Mouse (Mus musculus): ENCODE measurements around the gene Zbtb48.
"Not testable (repeated sequence)": the region's sequence is repeated elsewhere in the genome, so short reads cannot be mapped to it uniquely, and the experiment has no call there.

Zbtb48 gene

DNA sequence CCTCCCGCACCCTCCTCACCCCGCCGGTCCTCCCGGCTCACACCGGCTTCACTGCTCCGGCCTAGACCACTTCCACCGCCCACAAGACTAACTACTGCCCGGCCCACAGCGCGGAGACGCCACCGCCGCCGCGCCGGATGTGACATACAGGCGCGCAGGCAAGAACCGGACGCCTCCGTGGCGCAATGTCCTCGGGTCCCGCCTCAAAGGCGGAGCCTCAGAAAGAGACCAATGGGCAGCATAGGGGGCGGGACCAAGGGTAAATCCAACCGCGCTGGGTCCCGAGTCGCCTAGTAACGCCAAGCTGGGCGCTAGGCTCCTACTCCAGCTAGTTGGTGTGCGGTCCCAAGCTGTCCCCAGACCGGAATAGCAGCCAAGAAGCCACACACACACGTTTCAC is at the start of gene Zbtb48:
Zbtb48 (minus strand) TSS at position 148 of the 400 bp plus-strand sequence.
- in situ Hi-C loops (cut with MboI; ENCODE audit: low sequenced_read_pairs): no loop called here

DNA sequence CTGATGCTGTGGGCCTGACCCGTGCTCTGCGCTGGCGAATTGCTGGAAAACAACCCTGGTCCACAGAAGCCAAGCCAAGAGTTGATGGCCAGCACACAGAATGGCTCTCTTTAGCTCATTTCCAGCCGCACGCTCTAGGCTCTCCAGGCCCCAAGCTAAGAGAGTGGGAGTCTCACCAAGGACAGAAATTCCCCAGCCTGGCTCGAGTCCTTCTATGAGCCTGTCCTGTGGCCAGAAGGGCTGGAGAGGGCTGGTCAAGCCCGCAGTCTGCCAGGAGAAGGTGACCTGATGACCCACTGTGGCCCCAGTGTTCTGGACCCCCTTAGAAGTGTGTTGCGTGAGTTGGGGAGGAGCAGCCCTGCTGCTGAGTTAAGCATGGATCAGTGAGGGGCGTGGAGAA is 49.7 kb upstream of the Zbtb48 start:
- in situ Hi-C loops (cut with MboI; ENCODE audit: low sequenced_read_pairs): no loop called here

DNA sequence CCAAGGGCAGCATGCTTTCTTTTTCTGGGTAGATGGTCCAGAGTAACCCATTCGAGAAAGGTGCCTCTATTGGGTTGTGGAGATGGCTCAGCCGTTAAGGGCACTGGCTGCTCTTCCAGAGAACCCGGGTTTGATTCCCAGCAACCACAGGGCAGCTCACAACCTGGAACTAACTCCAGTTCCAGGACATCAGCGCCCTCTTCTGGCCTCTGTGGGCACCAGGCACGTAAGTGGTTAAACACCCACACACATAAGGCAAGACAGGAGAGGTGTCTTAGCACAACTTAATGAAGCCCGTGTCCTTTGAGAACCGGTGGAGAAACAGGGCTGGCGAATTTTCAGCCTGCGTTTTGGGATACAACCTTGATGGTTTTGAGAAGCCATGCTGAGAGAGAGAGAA is 47.1 kb upstream of the Zbtb48 start:
- in situ Hi-C loops (cut with MboI; ENCODE audit: low sequenced_read_pairs): no loop called here

DNA sequence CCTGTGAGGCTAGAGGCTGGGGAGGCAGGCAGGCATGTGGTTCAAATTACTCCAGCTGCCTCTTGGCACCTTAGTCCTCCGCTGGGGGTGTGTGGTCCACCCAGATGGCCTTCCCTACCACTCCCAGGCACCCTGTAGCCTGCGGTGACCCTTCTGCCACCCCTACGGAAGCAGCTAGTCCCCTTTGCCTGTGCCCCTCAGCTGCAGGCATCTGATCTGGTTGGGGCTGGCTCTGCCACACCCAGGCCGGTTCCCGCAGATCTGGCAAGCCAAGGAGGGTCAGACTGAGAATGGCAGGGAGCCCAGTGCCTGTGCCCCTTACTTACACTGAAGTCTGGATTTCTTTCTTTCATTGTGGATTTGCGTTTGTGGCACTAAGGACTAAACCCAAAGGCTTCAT is 46.2 kb upstream of the Zbtb48 start:
- in situ Hi-C loops (cut with MboI; ENCODE audit: low sequenced_read_pairs): no loop called here

DNA sequence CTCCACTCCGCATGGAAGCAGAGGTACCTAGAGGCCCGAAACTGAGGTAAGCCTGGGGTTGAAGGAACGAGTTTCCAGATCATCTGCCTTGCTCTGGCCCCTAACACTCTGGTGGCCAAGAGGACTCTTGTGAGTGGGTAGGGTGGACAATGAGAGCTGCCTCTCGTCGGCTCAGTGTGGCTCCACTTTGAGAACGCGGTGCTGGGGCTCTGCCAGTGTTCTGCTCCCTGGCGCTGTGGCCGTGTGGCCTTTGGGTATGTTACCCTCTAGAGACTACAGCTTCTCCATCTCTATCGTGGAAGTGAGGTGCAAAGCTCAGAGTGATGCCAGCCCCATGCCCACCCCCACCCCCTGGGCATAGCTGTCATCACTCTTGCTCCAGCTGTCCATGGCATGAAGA is 45.2 kb upstream of the Zbtb48 start:
- in situ Hi-C loops (cut with MboI; ENCODE audit: low sequenced_read_pairs): no loop called here

DNA sequence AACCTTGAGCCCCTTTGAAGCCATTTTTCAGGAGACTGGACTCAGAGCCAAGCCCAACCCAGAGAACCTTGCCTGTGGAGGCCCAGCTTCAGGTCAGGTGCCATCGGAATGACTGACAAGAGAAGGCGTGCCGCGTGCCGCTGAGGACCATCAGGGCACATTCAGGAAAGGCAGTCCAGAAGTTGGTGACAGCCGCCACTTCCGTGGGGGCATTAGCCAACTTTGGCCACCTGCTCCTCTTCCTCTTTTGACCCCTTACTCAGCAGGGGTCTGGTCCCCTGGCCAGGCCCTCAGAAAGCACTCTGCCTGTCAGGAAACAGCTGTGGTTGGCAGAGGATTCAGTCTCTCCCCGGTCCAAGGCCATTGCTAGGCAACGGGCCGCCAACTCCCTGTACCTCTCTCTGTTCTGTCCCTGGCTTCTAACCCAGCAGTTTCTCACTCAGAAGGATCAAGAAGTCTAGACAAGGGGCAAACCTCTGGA is 44.7 kb upstream of the Zbtb48 start, which contains the start of gene Plekhg5:
Plekhg5 (plus strand) TSS at position 378 of the 481 bp plus-strand sequence.
- in situ Hi-C loops (cut with MboI; ENCODE audit: low sequenced_read_pairs): no loop called here

DNA sequence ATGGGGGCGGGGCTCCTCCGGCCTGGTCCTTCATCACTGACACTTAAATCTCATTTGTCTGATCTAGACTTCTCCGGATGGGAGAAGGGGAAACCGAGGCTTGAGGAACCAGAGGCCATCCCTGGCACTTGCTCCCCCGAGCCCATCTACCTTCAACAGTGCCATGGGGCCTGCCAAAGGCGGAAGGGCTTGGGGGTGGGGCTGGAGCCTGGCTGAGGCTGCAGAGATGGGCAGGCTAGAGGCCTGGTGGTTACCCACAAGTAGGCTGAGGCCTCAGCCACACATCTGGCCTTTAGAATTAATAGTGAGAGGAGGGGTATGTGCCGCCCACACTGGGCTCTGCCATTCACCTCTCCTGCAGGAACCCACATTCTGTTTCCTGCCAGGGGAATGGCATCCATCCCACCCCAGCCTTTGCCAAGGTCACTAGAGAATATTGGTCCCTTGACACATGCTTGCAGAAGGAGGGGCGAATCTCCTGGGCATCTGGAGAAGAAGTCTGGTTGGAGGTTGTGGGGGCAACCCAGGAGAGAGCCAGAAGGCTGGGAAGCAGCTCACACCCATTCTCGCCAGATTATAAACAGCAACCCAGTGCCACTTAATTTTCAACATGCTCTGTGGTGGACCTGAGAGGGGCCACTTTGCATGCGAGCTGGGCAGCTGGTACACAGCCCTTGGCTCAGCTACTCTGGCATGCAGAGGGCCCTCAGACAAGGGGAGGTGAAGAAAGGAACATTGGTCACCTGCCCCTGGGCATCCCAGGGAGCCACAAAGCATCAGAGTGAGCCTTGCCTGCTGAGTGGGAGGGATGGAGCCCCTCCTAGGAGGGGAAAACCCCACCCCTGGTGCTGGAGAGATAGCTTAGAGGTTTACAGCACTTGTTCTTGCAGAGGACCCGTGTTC is 43.3 kb upstream of the Zbtb48 start:
- in situ Hi-C loops (cut with MboI; ENCODE audit: low sequenced_read_pairs): no loop called here

DNA sequence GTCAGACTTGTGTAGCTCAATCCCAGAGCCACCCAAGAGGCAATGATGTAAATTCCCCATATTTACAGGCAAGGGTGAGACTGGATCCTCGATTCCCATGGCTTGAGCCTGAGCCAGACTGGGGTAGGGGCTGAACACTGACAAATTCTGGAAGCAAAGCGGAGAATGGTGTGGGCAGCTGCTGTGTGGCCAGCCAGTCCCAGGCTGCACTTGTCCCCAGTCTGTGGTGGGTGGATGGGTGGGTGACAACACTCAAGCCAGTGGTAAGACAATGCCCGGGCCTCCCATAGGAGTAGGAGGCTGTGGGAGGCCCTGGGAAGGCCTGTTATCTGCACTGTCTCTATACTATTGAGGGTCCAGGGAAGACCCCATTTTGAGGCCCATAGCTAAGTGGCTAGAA is 41.8 kb upstream of the Zbtb48 start:
- in situ Hi-C loops (cut with MboI; ENCODE audit: low sequenced_read_pairs): no loop called here

DNA sequence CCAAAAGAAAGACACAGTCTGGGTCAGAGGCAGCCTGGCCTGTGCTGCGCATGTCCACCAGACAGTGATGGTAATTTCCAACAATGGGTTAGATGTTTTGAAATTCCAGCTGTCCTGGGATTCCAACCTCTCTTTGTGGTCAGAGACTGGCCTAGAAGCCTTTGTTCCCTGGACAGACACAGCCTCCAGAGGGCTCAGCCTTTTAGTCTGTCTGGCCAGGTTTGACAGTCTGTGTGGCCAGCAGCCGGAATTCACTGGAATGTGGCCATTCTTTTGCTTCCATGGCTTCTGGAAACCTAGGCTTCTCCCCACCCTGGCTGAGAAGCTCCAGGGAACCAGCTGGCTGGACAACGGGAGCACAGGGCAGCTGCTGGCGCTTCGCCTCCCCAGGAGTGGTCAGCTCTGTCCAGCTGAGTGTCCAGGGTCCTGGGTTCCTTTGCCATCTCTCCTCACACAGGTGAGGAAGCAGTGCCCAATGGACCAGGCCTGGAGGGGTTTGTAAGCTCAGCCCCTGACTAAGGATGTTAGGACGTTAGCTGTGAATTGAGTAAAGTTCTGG is 40.8 kb upstream of the Zbtb48 start:
- in situ Hi-C loops (cut with MboI; ENCODE audit: low sequenced_read_pairs): no loop called here

DNA sequence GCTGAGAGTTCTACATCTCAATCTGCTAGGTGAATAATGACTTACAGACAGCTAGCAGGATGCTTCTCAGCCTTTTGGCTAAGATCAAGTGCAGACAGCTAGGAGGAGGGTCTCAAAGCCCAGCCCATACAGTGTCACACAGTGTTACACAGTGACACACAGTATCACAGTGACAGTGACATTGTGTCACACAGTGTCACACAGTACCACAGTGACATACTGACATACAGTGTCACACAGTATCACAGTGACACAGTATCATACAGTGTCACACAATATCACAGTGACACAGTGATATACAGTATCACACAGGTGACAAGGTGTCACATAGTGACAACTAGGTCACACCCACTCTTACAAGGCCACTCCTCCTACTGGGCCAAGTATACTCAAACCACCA is 39.8 kb upstream of the Zbtb48 start:
- in situ Hi-C loops (cut with MboI; ENCODE audit: low sequenced_read_pairs): no loop called here

DNA sequence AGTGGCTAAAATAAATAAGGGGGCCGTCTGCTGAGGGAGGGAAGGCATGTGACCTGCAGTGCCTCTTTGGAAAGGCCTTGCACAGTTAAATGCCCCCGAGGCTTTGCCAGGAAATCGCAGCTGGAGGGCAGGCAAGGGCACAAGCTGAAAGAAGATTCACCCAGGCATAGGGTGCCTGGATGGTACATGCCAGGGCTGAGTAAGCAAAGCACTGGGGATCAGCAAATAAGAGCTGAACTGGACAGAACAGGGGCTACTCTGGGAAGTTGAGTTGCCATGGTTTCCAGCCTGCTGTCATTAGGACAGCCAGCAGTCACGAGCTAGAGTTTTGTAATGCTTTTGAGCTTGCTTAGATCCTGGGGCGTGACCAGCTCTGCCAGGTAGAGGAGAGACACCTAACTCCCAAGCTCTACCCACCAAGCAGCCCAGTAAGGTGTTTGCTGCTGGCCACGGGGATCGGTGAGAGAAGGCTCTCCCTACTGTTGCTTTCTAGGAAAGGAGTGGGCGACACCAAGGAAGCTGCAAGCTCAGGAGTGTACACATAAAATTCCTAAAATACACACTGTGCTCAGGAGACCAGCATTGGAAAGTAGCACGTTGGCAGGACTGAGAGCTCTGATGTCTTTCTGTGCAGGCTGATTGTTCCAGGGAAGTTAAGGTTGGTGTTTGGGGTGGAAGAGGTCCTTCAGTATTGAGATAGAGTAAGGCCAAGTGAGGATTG is 35.1 kb upstream of the Zbtb48 start:
- in situ Hi-C loops (cut with MboI; ENCODE audit: low sequenced_read_pairs): no loop called here

DNA sequence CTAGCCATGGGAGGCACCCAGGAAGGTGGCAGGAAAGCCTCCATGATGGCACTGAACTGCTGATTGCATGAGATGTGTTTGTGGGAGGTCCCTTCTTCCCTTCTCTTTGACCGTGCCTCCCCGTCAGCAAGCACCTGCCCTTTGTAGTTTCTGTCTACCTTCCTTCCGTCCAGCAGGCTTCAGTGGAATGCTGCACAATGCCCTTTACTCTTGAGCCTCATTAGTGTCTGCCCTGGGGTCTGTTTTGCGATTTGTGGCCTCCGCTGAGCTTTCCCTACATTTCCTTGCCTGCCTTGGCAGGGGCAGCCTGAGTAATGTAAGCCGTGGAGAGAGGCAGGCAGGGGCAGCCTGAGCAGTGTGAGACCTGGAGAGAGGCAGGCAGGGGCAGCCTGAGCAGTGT is 17.1 kb upstream of the Zbtb48 start:
- in situ Hi-C loops (cut with MboI; ENCODE audit: low sequenced_read_pairs): no loop called here

DNA sequence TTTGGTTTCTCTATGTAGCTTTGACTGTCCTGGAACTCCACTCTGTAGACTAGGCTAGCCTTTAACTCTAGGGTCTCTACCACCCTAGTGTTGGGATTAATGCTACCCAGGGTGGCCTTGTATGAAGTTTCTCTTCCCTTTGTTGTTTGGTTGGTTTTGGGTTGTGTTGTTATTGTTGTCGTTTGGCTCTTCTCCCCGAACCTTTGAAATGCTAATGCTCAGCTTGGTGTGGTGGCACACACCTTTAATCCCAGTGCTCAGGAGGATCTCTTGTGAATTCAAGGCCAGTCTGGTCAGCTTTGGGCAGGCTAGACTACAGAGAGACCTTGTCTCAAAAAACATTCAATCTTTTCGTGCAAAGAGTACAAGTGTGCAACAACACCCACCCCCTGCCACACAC is 15.7 kb upstream of the Zbtb48 start:
- in situ Hi-C loops (cut with MboI; ENCODE audit: low sequenced_read_pairs): no loop called here

DNA sequence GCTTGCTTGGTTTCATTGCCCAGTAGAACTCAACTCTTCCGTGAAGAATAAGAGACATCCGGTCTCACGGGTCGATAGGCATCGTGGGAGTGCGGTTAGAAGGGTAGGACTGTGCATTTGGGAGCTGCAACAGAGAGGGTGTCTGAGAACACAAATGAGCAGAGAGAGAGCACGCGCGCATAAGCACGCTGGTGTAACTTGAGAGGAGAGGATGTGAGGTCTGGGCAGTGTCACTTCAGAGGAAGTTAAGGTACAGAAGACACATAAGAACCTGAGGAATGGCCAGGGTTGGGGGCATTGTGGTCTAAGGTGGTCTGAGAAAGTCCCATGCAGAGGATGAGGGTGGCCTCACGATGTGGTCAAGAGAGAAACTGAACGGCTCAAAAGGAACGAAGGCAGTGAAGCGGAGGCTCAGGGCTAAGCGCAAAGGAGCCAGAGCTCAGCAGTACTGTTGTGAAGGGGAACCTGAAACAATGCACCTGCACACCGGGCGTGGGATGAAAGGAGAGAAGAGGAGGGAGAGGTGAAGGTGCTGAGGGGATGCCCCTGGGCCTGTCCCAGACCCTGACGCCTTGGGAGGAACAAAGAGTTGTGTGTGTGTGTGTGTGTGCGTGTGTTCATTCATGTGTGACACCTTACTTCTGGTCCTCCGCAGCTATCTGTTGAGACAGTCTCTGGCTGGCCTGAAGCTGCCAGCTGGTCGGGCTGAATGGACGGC is 14.6 kb upstream of the Zbtb48 start:
- in situ Hi-C loops (cut with MboI; ENCODE audit: low sequenced_read_pairs): no loop called here

DNA sequence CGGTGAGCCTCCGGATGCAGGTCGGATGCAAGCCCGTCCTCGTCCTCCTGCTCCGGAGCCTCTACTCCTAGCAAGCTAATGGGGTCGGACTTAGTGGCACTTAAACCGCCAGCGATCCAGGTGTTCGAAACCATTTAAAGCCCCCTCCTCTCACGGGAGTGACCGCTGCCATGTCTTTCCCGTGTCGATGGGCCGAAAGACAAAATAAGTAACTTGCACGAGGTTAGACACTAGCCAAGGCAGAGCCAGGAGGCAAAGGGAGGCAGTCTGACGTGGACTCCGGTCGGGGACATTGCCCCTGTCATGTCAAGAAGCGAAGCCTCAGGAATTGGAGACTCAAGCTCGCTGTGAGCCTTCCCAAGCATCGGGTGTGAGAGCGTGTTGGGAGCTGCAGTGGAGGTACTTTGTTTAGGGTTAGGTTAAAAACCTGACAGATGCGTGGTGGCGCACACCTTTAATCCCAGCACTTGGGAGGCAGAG is 12.4 kb upstream of the Zbtb48 start:
- in situ Hi-C loops (cut with MboI; ENCODE audit: low sequenced_read_pairs): no loop called here

DNA sequence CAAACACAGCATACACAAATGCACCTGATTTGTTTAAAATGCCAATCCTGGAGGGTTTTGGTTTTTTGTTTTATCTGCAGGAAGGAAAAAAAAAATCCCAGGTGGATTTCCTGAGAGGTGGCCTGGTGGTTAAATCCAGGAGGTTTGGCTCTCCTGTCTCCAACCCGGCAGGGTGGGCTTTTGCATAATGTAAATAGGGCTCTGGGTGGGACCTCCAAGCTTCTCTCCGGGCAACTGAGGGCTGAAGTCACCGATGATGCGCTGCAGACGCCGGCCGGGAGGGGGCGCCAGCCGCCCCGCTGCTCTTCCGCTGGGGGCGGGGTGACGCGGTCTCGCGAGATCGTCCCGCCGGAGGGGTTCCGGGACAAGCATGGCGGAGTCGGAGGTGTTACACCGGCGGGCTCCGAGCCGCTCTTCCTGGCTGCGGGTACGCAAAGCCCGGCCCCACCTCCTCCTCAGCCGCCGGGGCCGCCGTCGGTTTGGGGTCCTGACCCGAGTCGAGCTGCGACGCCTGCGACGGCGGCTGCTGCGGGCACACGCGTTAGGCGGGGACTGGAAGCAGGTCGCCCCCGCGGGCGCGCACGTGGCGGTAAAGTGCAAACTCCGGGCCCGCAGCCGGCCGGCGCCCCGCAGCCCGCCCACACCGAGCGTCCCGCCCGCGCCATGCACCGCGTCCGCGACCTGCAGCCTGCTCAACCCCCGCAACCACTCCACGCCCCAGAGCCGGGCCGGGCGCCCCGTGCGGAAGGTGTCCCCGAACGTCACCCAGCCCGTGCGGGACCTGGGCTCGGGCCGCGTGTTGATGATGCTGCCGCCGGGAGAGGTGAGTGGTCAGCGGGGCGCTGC is 11.7 kb upstream of the Zbtb48 start, which contains the start of gene Nol9:
Nol9 (plus strand) TSS at position 337 of the 846 bp plus-strand sequence.
- in situ Hi-C loops (cut with MboI; ENCODE audit: low sequenced_read_pairs): no loop called here

DNA sequence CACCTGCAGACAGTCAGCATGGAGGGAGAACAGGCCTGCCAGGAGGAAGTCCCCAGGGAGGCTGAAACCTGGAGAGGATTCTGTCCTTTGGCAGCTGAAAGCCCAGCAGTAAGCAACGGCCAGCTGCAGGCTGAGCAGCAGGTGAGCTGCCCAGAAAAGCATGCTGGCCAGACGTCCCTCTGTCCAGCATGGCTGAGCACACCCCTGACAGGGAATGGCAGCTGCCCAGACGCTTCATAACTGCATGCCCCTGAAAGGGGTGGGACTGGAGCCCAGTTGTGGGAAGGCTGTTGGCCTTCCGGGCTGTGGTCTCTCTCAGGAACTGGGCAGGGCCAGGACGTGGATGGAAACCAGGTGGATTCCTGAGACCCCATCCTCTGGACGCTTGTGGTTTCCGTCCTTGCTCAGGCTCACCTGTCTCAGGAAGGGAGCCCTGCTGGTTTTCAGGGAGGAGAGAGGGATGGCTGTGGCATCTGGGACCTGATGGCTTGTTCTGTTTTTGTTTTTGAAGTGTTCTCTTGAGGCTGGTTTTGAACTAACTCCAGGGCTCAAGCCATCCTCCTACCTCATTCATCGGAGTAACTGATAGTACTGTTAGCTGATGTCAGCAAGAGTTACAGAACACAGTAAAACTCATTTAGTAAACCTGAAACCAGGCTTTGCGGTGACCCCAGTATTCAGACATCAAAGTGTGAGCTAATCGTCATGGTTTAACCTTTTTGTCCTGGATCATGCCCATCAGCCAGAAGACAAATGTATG is 10.9 kb upstream of the Zbtb48 start, which contains the start of gene Tas1r1:
Tas1r1 (minus strand) TSS at position 344 of the 760 bp plus-strand sequence.
- in situ Hi-C loops (cut with MboI; ENCODE audit: low sequenced_read_pairs): no loop called here

DNA sequence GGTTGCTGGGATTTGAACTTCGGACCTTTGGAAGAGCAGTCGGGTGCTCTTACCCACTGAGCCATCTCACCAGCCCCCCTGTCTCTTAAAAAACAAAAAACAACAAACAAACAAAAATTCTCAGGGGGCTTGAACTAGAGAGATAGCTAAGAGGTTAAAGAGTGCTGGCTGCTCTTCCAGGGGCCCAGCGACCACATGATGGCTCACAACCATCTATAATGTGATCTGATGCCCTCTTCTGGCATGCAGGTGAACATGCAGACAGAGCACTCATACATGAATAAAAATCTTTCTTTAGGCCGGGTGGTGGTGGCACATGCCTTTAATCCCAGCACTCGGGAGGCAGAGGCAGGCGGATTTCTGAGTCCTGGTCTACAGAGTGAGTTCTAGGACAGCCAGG is 9.0 kb upstream of the Zbtb48 start:
- in situ Hi-C loops (cut with MboI; ENCODE audit: low sequenced_read_pairs): not testable (repeated sequence)

DNA sequence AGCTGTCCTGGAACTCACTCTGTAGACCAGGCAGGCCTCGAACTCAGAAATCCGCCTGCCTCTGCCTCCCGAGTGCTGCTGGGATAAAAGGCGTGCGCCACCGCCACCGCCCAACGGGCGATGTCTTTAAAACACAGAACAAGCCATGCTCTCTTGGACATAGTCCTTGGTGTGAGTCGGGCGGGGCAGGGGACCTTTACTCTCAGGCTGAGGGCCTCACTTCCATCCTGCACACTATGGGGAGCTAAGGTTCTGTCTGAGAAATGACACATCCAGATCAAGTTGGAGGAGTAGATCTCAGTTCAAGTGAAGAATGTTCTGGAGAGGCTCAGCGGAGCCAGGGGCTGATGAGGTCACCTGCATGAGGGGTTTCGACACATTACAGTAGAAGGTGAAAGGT is 5.5 kb upstream of the Zbtb48 start:
- in situ Hi-C loops (cut with MboI; ENCODE audit: low sequenced_read_pairs): no loop called here

All from CH12F3 (cell line).